Mouse (Mus musculus) adrenal gland, adult 8-10 months (tissue): ENCODE measurements at regions not wholly inside any gene's neighbourhood (a gene's known extent, or its start where the extent isn't known, plus 50 kb on each side); places are given as distances from the start of the nearest gene placed in this dataset.
A peak's percentile ranks its signal among the peaks of the same experiment; 100 is the strongest.

Source experiments
- DNase-seq: peaks from one replicate; pipeline ENCODE4 v3.0.0; 2022

GRCm38 (mm10) chr13:114523116-114523515, 64.4 kb upstream of the Fst start:
- DNase-seq, result no peak

- DNase-seq, result no peak
Observed at GRCm38 (mm10) chr13:114526856-114527255, 68.1 kb upstream of the Fst start.

GRCm38 (mm10) chr13:114530171-114530774, 71.5 kb upstream of the Fst start:
- no peak for DNase-seq

DNA sequence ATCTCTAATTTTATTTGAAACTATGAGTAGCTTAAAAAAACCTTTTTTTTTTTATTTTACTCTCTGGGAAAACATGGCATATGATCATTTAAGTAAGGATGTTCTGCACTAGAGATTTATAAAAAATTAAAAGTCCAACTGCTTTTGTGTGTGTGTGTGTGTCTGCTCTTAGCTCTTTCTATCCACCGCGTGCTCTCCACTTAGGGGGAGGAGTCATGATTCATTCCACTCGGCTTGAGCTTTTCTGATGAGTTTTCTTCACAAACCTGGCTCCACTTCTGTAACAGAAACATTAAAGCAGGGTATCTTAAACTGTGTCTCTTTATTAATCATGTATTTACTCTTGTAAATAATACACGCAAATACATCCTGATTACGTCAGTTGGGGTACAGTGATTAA, 73.0 kb upstream of the Fst start:
- no peak for DNase-seq

GRCm38 (mm10) chr13:114532393-114533097, 73.8 kb upstream of the Fst start:
- no peak for DNase-seq

DNA sequence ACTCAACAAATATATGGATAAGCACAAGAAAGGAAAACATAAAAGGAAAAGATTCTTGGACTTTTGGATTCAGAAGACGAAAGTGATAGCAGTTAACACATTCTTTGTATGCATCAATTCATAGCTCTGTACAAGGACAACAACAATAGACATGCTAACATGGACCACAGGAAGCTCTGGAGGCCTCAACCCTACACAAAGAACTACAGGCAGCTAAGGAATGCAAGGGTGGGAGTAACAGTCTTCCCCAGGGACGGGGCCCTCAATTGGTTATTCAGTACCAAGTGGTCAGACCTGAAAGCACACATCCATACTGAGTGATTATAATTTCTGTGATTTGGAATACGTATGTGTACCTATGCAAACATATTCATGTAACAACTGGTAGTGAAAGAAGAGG, 75.8 kb upstream of the Fst start:
- no peak for DNase-seq

- no peak for DNase-seq
Observed at GRCm38 (mm10) chr13:114535721-114536120, 77.0 kb upstream of the Fst start.

DNA sequence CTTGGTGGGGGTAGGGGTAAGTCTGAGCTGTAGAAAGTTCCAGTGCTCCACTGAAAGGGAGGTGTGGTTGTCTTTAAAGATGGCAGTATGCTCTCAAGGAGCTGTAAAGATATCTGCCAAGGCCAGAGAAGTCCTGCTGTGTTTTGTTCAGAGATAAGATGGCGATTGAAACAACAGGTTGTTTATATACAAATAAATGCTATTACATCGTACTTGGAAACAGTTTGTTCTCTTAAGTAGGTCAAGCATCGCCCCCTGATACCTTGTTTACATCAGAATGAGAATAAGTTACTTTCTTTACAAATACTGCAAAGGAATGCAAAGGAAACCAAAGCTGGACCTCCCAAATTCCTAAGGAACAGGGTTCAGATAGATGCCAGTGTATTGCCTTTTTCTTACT, 113.0 kb upstream of the Fst start:
- no peak for DNase-seq

DNA sequence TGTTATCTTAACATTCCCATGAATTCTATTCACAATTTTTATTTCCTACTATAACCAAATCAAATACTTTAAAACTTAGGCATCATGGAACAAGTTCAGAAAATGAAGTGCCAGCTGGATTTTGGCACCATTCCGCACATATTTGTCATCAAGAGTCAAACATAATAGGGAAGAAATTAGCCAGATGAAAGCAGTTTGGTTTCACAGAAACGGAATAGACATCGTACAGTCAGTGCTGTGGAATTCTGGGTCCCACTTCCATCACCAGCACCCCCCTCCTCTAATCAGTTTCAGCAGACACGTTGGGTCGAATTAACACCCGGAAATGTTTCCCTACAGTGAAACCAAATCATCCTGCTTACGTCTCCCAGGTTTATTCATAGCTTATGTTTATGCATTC, 125.8 kb upstream of the Fst start:
- DNase-seq, result no peak

DNA sequence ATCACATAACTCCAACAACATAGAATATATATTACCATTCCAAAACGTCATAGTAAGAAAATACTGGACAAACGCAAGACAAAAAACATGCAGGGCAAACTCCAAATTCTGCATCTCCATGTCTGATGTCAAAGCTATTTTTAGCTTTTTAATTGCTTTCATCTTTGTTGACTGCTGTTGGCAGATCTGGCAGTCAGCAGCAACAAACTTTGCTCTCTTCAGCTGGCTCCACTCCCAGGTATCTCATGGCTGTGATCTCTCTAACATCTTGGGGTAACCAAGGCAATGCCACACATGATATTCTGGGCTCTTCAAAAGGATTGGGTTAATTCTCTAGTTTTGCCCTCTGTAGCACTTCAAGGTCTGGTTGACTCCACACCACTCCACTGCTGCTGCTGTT, 128.9 kb upstream of the Fst start:
- no peak for DNase-seq

DNA sequence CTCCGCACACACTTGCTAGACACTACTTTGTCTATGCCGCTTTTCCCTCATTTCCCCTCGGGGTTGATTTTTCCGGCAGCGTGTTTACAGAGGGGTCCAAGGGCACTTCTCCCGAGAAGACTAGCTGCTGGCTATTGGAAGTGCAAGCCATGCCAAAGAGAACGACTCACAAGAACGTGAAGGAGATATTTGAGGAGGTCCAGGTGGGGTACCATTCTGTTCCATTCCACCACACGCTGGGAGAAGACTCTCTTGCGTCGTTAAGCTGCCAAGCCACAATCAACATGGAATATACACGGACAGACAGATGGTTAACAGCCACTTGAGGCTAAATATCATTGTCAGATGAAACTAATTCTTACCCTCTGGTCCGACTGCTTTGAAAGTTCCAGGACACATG, 144.6 kb upstream of the Fst start:
- no peak for DNase-seq

GRCm38 (mm10) chr13:114604037-114604694, 145.4 kb upstream of the Fst start:
- DNase-seq, result no peak

DNA sequence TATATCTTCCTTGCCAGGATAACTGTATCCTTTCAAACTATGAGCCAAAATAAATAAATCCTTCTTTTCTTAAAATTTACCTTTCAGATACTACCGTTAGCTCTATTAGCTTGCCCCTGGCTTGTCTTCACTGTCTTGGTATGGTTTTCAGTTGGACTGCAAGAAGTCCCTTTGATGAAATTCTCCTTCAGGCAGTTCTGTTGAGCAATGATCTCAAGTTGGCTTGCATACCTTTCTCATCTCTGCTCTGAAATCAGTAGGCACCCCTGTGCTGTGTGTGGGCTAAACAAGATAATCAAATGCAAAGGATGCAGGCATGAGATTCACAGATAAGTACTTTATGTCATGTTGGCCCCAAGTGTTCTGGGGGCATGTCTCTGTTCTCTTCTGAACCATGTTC, 155.2 kb upstream of the Fst start:
- DNase-seq, result no peak

DNA sequence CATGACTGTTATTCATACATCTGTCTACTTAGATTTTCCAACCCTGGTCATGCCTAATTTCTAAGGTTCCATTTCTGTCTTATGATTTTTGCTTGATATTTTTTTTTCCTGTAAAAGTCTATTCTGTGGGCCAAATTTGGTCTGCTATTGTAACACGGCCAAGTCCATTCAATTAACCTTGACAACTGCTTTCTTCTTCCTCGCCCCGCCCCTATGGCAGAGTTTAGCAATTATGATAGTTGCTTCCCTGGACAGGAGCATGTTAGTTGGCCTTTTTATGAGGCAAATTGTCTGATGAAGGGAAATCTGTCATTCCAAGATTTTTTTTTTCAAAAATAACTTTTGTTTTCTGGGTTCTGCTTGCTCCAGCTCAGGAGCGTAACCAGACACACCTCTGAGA, 160.7 kb upstream of the Fst start:
- peak; percentile 43 for DNase-seq

GRCm38 (mm10) chr13:114636731-114637130, 178.0 kb upstream of the Fst start:
- DNase-seq, result peak; percentile 20

GRCm38 (mm10) chr13:114639531-114639930, 178.5 kb upstream of the Mocs2 start:
- DNase-seq, result no peak

- no peak for DNase-seq
Observed at GRCm38 (mm10) chr13:114641688-114642390, 176.2 kb upstream of the Mocs2 start.

DNA sequence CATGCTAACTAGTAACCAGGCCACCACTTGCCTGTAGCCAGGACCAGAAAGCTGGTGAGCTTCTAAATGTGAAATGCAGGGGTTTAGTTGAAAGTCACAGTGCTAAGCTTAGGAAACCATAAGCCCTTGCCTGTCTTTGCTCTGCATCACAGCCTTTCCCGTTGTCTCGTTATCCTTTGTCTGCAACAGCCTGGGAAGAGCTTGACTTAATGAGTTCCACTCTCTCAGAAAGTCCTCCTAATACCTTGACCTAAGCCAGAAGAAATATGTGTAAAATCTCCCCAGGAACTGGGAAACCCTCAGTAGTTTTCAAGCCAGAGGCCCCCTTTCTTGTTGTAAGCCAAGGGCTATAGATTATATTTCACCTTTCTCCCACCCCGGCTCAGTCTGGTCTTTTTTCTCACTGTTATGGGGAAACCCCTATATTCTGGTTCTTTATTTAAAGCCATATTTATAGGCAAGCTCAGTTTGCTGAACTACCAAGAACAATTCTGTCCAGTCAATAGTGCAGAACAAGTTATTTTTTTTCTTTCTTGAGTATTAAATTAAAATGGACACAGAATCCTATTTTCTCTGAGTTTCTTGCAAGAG, 175.0 kb upstream of the Mocs2 start:
- no peak for DNase-seq

GRCm38 (mm10) chr13:114643521-114643920, 174.5 kb upstream of the Mocs2 start:
- DNase-seq, result no peak

GRCm38 (mm10) chr13:114654267-114654666, 163.8 kb upstream of the Mocs2 start:
- DNase-seq, result no peak

GRCm38 (mm10) chr13:114654953-114655586, 163.0 kb upstream of the Mocs2 start:
- no peak for DNase-seq

- no peak for DNase-seq
Observed at GRCm38 (mm10) chr13:114672411-114672810, 145.6 kb upstream of the Mocs2 start.
